Mouse (Mus musculus) forebrain, embryonic 16.5 days (tissue): Measurements from ENCODE around the gene Fhad1. TPM values are rescaled to one million over a fixed set of nuclear protein-coding genes. Genes with fewer than 3 reads are reported as not detected.

Experiments used
- ATAC-seq: fragments of 200-750 bp; cut with Nextera tagmentation; 2 replicates; pipeline ENCODE4 v1.8.0; 2017; ENCODE audit warnings: mild to moderate bottlenecking, moderate library complexity
- H3K27ac ChIP-seq: fragments of 300-500 bp; sonication (generic); 2 replicates; pipeline ENCODE4 v1.5.1; 2014; ENCODE audit warnings: low read length, control low read depth
- H3K27me3 ChIP-seq: fragments of 300-500 bp; sonication (generic); replicated peaks from 2 replicates; pipeline ENCODE4 v1.6.1; 2014; ENCODE audit warnings: low read length; ENCODE audit not compliant: control insufficient read depth, insufficient read depth
- H3K36me3 ChIP-seq: fragments of 300-500 bp; sonication (generic); 2 replicates; pipeline ENCODE4 v1.6.1; 2014; ENCODE audit not compliant: control insufficient read depth, insufficient read depth
- H3K4me1 ChIP-seq: fragments of 300-500 bp; sonication (generic); replicated peaks from 2 replicates; pipeline ENCODE4 v1.6.1; 2014; ENCODE audit warnings: low read length; ENCODE audit not compliant: control insufficient read depth, insufficient read depth
- H3K4me2 ChIP-seq: fragments of 300-500 bp; sonication (generic); 2 replicates; pipeline ENCODE4 v1.6.1; 2014; ENCODE audit warnings: mild to moderate bottlenecking, low read length, control low read depth
- H3K4me3 ChIP-seq: fragments of 300-500 bp; sonication (generic); replicated peaks from 2 replicates; pipeline ENCODE4 v1.5.1; 2014; ENCODE audit warnings: mild to moderate bottlenecking, low read length, control low read depth
- H3K9ac ChIP-seq: fragments of 300-500 bp; sonication (generic); replicated peaks from 2 replicates; pipeline ENCODE4 v1.6.1; 2014; ENCODE audit warnings: low read depth, low read length, control low read depth
- H3K9me3 ChIP-seq: fragments of 300-500 bp; sonication (generic); 2 replicates; pipeline ENCODE4 v1.6.1; 2016; ENCODE audit warnings: low read length; ENCODE audit not compliant: control insufficient read depth
- WGBS: fragments of 180-500 bp; shearing (Covaris S2); extraction: QIAGEN DNeasy Blood & Tissue Kit; methylation state at CpG from one replicate; pipeline ENCODE4 v1.1.7; 2014; 5-methylcytosine and 5-hydroxymethylcytosine counted together
- polyA plus RNA-seq: library from polyadenylated mRNA; unstranded; fragments of >200 nt; fragmentation: Nextera tagmentation; extraction: Ambion mirVana; gene quantifications from 2 replicates; pipeline ENCODE4 v1.2.1, GENCODE M21; 2015

Fhad1 gene
- polyA plus RNA-seq, 1 experiment from 2014 or later: 1.8 TPM

DNA sequence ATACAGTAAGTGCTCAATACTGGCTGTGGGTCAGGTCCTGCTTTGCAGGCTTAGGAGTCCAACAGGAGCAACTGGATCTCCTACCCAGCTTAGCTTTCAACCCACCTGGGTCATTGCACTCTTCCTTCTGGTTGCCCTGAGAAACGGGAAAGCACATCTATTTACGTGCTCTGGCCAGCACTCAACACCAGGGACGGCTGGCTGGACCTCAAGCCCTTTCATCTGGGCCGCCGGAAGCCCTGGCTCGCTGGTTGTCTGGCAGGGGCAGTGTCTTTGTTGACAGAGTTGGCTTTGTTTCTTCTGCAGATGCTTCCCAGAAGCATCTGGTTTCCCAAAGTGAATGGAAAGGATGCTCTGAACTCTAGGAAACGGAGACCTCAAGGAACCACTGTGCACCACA is 100.8 kb downstream of the Fhad1 start:
- H3K36me3 ChIP-seq: no peaks in the 10 kb centered on the region
- 0 out of 2 replicates have a peak, but pooled peaks have one; percentile 15 for ATAC-seq
- no peaks in the 10 kb centered on the region for H3K9me3 ChIP-seq
- no peak overlapping the region for H3K4me3 ChIP-seq
- H3K4me1 ChIP-seq: no peaks in the 10 kb centered on the region
- no peak overlapping the region for H3K4me2 ChIP-seq
- no peak overlapping the region for H3K9ac ChIP-seq
- no peaks in the 10 kb centered on the region for H3K27me3 ChIP-seq
- 41% methylated on average over 7 of the region's 7 CpGs for WGBS
- H3K27ac ChIP-seq: no peak overlapping the region

DNA sequence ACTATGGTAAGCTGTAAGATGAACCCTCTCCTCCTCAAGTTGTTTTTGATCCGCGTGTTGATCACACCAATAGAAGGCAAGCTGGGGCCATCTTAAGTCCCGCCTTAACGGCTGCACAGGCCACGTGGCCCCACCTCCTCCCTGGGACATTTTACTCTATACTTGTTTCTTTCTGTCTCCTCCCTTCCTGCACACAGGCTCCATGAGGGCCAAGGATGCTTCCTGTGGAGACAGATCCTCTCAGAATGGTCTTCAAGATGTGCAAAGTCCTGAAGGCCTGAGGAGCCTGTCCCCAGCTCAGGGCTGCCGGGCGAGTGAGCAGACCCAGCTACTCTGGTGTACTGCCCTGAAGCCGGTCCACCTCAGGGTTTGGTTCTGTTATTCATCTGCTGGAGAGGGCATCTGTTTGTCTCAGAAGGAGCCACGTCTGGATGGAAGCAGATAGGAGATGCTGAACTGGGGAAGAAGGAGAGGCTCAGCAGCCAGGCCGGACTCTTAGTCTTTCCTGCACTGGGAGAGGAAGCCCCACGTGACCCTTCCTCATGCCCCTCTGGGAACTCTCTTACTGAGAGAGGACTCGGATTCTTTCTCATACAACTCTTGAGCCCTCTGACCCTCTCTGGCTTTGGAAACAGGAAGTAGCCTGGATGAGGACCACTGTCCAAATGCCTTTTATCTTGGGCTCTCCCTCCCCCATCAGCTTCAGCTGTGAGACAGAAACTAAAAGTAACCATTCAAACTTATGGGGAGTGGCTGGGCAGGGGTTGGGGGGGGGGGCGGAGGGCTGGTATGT is 101.5 kb downstream of the Fhad1 start:
- Histone ChIP-seq H3K4me3 (no peak overlapping the region), H3K9me3 (no peaks in the 10 kb centered on the region), H3K36me3 (no peaks in the 10 kb centered on the region), H3K4me2 (no peak overlapping the region), H3K27ac (no peak overlapping the region), H3K27me3 (no peaks in the 10 kb centered on the region), H3K4me1 (no peaks in the 10 kb centered on the region), H3K9ac (no peak overlapping the region)
- ATAC-seq: no peak
- WGBS: 80% methylated on average over 13 of the region's 13 CpGs

DNA sequence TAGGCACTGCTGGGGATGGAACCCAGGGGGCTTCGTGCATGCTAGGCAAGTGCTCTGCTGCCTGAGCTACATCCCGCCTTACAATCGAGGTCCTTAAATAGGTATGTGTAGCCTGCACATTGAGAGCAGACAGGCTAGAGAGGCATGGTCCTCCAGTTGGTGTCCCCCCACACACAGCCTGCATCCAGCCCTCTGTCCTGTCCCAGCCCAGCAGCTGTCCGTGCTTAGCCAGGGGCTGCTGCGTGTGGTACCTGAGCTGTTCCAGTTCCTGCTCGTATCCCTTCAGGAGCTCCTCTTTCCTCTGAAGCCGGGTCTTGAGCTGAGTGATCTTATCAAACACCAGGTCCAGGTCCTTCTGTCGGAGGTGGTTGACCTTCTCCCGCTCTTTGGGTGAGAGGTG is 110.2 kb downstream of the Fhad1 start:
- Histone ChIP-seq H3K9me3 (no peaks in the 10 kb centered on the region), H3K4me1 (peaks cover 32% of the 10 kb centered on the region), H3K27me3 (no peaks in the 10 kb centered on the region), H3K27ac (no peak overlapping the region), H3K9ac (no peak overlapping the region), H3K4me2 (no peak overlapping the region), H3K36me3 (no peaks in the 10 kb centered on the region), H3K4me3 (no peak overlapping the region)
- no peak for ATAC-seq
- 93% methylated on average over 9 of the region's 9 CpGs for WGBS

DNA sequence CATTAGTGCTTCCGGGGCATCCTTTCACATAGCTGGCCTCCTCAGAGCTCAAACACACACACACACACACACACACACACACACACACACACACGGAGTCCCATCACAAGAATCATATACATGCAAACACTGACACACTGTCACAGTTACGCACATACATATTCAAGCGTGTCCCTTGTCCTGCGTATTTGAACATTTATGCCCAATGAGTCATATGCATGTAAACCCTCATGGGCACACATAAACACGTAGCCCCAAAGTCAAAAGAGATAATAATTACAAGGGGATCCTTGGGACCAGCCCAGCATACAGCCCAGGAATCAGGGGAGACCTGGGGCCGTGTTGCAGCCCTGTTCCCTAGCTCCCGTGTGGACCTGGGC is 112.4 kb downstream of the Fhad1 start:
- peak overlapping the region; percentile 39; the same call in 1 of the 2 replicates for H3K27ac ChIP-seq
- no peak for ATAC-seq
- no peak overlapping the region for H3K4me2 ChIP-seq
- no peaks in the 10 kb centered on the region for H3K36me3 ChIP-seq
- H3K4me3 ChIP-seq: no peak overlapping the region
- WGBS: 64% methylated on average over 8 of the region's 8 CpGs
- H3K4me1 ChIP-seq: peaks cover 50% of the 10 kb centered on the region
- H3K27me3 ChIP-seq: no peaks in the 10 kb centered on the region
- H3K9me3 ChIP-seq: no peaks in the 10 kb centered on the region
- H3K9ac ChIP-seq: no peak overlapping the region

DNA sequence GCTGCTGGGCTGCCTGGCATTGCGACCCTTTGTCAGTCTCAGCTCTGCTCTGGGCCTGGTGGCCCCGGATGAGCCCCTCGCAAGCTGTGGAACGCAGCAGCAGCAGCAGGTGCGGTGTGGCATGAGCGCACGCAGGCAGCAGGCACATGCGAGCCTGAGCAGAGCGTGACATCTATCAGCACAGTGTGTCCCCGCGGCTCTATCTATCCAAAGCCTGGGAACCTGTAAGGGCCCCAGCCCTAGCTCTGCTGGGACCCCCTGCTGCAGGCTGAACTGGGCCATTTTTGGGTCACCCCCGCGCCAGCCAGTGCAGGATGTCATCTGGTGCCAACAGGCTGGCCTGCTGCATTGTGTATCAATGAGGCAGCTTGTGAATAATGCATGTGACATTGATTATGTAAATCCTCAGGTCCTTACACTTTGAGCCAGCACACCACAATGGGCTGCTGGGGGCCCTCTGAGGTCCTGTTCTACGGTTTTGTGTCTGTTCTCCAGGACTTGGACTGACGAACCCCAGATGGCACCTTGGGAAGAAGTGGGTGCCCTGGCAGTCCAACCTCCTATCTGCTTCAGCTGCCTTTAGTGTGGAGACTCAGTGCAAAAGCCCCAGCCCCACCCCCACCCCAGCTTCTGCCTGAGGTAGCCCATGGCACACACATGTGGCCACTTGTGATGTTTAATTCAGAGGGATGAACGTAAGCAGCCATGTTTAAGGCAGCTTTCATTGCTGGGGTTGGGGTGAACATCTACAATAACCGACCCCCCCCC is 113.0 kb downstream of the Fhad1 start:
- Histone ChIP-seq H3K27ac (peak overlapping the region; percentile 71), H3K9me3 (no peaks in the 10 kb centered on the region), H3K36me3 (no peaks in the 10 kb centered on the region), H3K27me3 (no peaks in the 10 kb centered on the region), H3K4me2 (peak overlapping the region; percentile 20), H3K4me1 (peaks cover 54% of the 10 kb centered on the region), H3K9ac (peak overlapping the region; percentile 34; the same call in 1 of the 2 replicates), H3K4me3 (no peak overlapping the region)
- peak; percentile 81 for ATAC-seq
- 7% methylated on average over 17 of the region's 17 CpGs for WGBS

DNA sequence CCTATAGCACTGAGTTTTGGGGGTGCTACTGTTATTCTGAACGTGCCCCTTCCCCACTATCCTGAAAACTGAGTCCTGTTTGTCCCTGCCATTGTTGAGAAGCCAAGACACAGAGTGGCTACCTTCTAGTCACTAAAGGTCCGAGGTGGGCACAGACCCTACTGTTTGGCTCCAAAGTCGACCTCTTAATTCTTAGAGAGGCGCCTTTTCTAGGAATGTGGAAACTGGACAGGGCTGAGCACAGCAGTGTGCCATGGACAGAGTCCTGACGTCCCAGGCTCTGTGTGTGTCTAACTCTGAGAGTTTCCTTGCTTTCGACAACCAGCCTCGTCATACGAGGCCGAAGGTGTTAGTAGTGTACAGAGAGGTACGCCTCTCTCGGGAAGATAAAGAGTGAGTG is 114.5 kb downstream of the Fhad1 start:
- Histone ChIP-seq H3K4me3 (no peak overlapping the region), H3K36me3 (no peaks in the 10 kb centered on the region), H3K4me2 (no peak overlapping the region), H3K4me1 (peaks cover 54% of the 10 kb centered on the region), H3K9ac (no peak overlapping the region), H3K27ac (peak overlapping the region; percentile 72), H3K27me3 (no peaks in the 10 kb centered on the region), H3K9me3 (no peaks in the 10 kb centered on the region)
- WGBS: 39% methylated on average over 11 of the region's 11 CpGs
- ATAC-seq: no peak

DNA sequence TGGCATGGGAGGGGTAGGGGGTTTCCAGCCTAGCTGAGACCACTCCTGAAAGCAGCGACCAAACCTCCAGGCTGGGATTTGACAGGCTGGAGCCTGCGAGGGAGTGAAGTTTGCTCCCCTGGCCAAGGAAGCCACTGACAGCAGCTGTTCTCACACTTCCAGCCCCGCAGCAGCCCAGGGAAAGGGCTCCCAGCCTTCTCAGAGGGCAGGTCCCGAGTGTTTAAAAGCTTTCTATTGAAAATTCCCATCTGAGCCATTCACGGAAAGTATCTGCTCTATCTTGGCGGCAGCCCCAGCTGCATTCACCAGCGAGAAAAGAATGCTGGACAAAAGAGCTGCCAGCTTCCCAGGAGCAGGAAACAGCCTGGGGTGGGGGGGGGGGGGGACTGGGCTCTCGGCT is 114.9 kb downstream of the Fhad1 start:
- no peak overlapping the region for H3K4me2 ChIP-seq
- no peaks in the 10 kb centered on the region for H3K27me3 ChIP-seq
- no peak overlapping the region for H3K4me3 ChIP-seq
- H3K27ac ChIP-seq: peak overlapping the region; percentile 74
- no peaks in the 10 kb centered on the region for H3K9me3 ChIP-seq
- H3K4me1 ChIP-seq: peaks cover 54% of the 10 kb centered on the region
- peak overlapping the region; percentile 7; the same call in 1 of the 2 replicates for H3K9ac ChIP-seq
- ATAC-seq: peak; percentile 61
- no peaks in the 10 kb centered on the region for H3K36me3 ChIP-seq
- WGBS: under 1% methylated on average over 8 of the region's 8 CpGs

DNA sequence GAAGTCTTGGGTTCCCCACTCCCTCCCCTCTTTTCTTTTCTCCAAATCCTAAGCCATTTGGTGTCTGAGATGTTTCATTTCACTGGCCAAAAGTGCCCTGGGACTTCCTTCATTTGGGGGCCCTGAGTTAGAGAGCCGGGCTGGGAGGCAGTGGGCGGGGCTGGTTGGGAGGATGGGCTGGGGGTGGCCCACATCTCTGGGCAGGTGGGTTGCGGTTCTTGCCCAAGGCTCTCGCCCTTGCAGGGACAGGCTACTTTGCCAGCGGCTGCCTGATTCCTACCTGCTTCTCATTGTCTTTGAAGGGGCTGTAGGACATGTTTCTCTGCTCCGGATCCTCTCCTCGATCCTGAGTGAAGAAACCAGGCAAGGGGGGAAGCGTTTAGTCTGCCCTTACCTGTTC is 116.0 kb downstream of the Fhad1 start:
- H3K4me1 ChIP-seq: peaks cover 54% of the 10 kb centered on the region
- WGBS: 82% methylated on average over 8 of the region's 8 CpGs
- no peak overlapping the region for H3K4me2 ChIP-seq

DNA sequence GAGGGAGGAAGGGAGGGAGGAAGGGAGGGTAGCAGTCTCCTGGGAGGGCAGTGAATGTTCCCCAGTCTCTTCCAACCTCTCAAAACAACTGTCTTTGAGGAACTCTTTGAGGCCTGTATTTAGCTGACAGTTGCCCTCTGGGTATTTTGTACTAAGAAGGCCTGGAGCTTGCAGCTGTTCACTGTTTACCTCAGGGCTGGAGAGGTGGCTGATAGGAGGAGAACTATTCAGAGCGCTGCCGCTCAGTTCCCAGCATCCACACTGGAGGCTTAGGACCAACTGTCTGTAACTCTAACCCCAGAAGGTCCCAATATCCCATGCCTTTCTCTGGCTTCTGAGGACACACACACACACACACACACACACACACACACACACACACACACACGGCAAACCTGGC is 117.0 kb downstream of the Fhad1 start:
- peaks cover 50% of the 10 kb centered on the region for H3K4me1 ChIP-seq
- peak; percentile 14; the same call in 1 of the 2 replicates for ATAC-seq
- H3K9me3 ChIP-seq: no peaks in the 10 kb centered on the region
- no peak overlapping the region for H3K4me2 ChIP-seq
- WGBS: 30% methylated on average over 3 of the region's 3 CpGs
- no peak overlapping the region for H3K9ac ChIP-seq
- H3K27me3 ChIP-seq: no peaks in the 10 kb centered on the region
- H3K36me3 ChIP-seq: no peaks in the 10 kb centered on the region
- no peak overlapping the region for H3K4me3 ChIP-seq
- peak overlapping the region; percentile 43 for H3K27ac ChIP-seq

More for the DNA sequence above, 116.0 kb downstream of the Fhad1 start:
- H3K27me3 ChIP-seq: no peaks in the 10 kb centered on the region
- H3K27ac ChIP-seq: peak overlapping the region; percentile 74
- H3K36me3 ChIP-seq: no peaks in the 10 kb centered on the region
- ATAC-seq: no peak
- H3K4me3 ChIP-seq: no peak overlapping the region
- no peak overlapping the region for H3K9ac ChIP-seq
- no peaks in the 10 kb centered on the region for H3K9me3 ChIP-seq
